Mouse (Mus musculus): Measurements from ENCODE around the gene Midn. TPM values are rescaled to one million over a fixed set of nuclear protein-coding genes. Genes with fewer than 3 reads are reported as not detected.

Gene Midn
- total RNA-seq, 2 experiments from 2014 or later = 59.4 to 68.4 TPM

GRCm38 (mm10) chr10:80170052-80170451, 22.0 kb downstream of the Midn start:
- DNase-seq (ENCODE audit: low spot score in 2 of 2) = peak in 1 of 2 experiments; percentile 10

- DNase-seq (ENCODE audit: low spot score in 2 of 2) = peak in 1 of 2 experiments; percentile 17
Measured at GRCm38 (mm10) chr10:80170601-80171021, 22.5 kb downstream of the Midn start.

DNA sequence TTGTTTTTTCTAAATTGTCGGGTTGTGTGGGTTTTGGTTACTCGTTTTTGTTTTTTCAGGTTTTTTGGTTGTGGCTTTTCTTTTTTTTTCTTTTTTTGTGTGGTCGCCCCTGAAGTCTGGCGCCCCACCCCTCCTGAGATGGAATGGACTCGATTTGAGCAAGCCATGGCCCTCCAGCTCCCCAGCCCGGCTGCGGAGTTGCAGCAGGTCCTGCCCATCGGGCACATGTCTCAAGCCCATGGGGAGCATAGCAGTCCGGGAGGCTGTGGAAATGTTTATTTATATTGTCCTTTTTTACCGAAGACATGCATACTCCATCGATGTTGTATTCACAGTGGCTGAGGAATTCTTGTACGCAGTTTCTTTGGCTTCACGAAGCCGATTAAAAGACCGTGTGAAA, 23.2 kb downstream of the Midn start:
- no peak for DNase-seq (ENCODE audit: low spot score in 2 of 2)

DNA sequence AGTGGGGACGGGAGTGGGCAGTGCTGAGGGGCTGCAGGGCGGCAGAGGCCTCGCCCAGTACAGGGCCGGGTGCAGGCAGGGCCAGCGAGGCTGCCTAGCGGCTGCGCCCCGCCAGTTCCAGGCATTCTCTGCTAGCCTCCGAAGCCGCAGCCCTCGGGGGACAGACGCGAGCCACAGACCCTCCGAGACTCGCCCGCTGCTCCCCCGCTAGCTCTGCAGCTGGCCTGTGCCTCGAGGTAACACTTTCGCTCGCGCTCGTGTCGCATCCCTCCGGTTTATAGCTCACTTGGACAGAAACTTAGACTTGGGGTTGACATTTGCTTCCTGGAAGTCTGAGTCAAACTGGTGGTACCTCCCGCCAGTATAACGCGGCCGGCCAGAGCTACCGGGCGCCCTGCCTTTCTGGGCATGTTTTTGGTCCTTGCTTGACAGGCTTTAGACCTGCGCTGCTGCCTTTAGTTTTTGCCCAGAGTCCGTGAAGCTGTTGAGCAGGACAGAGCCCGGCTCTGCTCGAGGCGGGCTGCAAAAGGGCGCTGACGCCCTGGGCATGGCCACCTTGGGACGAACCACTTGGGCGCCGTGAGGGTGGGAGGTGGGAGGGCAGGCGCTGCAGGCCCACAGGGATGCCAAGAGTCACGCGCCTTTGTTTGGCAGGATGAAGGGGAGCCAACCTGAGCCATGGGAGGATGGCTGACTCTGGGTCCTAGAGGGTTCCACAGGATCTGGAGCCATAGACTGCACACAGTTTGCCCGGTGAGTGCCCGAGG, 23.9 kb downstream of the Midn start:
- peak in 1 of 2 experiments; percentile 33 for DNase-seq (ENCODE audit: low spot score in 2 of 2)

- peak; percentile 89 to 96 for DNase-seq (ENCODE audit: low spot score in 2 of 2)
Measured at GRCm38 (mm10) chr10:80172527-80173292, 24.6 kb downstream of the Midn start, which contains the start of gene 1600002K03Rik. TSS of gene 1600002K03Rik (plus strand) at chr10:80172944.

GRCm38 (mm10) chr10:80173358-80173757, 25.3 kb downstream of the Midn start:
- no peak for DNase-seq (ENCODE audit: low spot score in 2 of 2)

GRCm38 (mm10) chr10:80173955-80174640, 26.0 kb downstream of the Midn start:
- peak in 1 of 2 experiments; percentile 7 for DNase-seq (ENCODE audit: low spot score in 2 of 2)

- peak in 1 of 2 experiments; percentile 24 for DNase-seq (ENCODE audit: low spot score in 2 of 2)
Measured at GRCm38 (mm10) chr10:80174705-80175104, 26.6 kb downstream of the Midn start.

- peak in 1 of 2 experiments; percentile 72 for DNase-seq (ENCODE audit: low spot score in 2 of 2)
Measured at GRCm38 (mm10) chr10:80175536-80176269, 27.6 kb downstream of the Midn start.

- no peak for DNase-seq (ENCODE audit: low spot score in 2 of 2)
Measured at GRCm38 (mm10) chr10:80176270-80176834, 28.3 kb downstream of the Midn start.

DNA sequence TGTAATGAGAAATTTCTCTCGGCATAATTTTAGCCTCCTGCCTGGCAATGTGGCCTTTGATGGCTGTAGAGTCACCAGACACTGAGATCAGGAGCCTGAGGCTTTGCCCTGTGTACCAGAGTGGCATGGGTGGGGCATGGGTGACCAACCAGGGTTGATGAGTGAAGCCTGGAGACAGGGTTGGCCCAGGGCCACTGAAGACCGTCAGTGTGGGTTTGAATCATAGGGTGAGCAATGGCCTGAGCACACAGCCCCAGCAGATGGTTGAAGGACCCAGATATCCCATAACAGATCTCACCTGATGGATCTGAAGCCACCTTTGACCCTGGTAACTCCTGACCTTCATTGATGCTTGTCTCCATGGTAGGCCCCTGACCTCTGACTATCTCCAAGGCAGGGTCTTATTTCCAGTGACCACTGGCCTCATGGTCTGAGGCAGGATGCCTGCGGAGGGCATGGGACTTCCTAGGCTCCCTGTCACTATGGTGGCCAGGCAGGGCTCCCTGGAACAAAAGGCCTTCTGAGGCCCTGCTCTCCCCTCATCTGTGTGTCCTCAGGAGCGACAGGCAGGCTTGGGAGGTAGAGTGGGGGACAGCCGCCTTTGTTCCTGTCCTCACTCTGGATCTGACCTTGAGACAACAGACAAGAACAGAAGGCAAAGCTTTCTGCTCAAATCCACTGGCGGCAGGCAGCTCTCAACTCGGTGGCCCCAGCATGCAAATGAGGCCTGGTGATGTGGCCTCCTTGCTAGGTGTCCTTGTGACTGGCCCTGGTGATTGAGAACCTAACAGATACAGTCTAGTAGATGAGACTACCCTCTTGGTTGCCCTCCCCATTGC, 29.6 kb downstream of the Midn start:
- DNase-seq (ENCODE audit: low spot score in 2 of 2) = no peak

DNA sequence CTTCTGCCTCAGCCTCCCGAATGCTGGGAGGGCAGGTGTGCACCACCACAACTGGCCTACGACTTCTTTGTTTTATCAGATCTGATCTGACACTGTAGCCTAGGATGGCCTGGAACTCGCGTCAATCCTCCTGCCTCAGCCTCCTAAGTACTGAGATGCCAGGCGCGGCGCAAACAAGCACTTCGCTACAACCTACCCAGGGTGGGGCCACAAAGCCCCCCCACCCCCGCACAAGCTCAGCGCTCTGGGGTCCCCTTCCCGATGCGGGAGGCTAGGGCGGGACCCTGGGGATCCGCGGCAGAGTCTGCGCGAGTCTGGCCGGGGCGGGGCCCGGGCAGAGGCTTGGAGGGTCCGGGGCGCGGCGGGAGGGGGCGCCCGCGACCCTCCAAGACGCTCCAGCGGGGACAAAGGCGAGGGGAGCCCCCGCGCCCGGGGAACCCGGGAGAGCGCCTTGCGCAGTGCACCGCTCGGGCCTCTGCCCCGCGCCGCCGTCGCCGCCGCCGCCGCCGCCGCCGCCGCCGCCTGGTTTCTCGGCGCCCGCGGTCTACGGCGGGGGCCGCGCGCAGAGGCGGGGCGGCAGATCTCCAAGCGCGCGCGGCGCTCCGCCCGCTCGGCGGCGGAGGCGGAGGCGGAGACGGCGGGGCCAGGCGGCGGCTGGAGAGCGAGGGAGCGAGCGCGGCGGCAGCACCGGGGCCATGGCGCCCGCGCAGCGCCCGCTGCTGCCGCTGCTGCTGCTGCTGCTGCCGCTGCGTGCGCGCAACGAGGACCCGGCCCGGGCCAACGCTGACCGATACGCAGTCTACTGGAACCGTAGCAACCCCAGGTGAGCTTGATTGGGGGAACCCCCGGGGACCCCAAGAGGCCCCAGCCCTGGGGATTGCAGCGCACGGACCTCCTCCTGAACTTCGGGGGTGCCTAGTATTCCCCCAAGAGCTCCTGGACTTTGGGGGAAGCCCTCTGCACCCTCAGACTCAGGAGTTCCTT, 31.3 kb downstream of the Midn start, which contains the start of gene Efna2:
Gene Efna2, plus strand, starts transcription at position 415 of the 984 bp plus-strand sequence.
- DNase-seq (ENCODE audit: low spot score in 2 of 2) = peak in 1 of 2 experiments; percentile 56

DNA sequence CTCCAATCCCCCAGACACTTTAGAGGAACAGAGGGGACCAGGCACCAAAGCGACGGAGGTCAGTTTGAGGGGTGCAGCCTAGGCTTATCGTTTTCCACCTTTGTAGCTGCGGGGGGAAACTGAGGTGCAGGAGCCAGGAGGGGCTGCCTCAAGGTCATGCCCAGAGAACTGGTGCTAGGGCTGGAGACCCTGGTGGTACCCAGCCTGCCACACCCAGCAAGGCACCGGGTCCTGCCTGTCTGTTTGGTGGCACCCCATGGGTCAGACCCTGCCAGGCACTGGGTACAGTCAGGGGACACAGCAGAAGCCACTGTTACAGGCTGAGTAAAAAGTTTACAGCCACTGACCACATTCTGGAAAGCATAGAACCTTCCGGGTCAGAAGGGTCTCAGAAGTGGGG, 32.2 kb downstream of the Midn start:
- DNase-seq (ENCODE audit: low spot score in 2 of 2) = no peak

- DNase-seq (ENCODE audit: low spot score in 2 of 2) = no peak
Measured at GRCm38 (mm10) chr10:80180823-80181222, 32.8 kb downstream of the Midn start.

- DNase-seq (ENCODE audit: low spot score in 2 of 2) = no peak
Measured at GRCm38 (mm10) chr10:80182547-80182946, 34.5 kb downstream of the Midn start.

DNA sequence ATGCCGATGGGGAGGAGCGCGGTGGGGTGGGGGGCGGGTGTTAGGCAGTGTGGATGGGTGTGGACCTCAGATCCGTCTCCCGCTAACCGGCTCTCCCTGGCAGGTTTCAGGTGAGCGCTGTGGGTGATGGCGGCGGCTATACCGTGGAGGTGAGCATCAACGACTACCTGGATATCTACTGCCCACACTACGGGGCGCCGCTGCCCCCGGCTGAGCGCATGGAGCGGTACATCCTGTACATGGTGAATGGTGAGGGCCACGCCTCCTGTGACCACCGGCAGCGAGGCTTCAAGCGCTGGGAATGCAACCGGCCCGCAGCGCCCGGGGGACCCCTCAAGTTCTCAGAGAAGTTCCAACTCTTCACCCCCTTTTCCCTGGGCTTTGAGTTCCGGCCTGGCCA, 38.6 kb downstream of the Midn start:
- DNase-seq (ENCODE audit: low spot score in 2 of 2) = no peak

GRCm38 (mm10) chr10:80187739-80188138, 39.7 kb downstream of the Midn start:
- no peak for DNase-seq (ENCODE audit: low spot score in 2 of 2)

DNA sequence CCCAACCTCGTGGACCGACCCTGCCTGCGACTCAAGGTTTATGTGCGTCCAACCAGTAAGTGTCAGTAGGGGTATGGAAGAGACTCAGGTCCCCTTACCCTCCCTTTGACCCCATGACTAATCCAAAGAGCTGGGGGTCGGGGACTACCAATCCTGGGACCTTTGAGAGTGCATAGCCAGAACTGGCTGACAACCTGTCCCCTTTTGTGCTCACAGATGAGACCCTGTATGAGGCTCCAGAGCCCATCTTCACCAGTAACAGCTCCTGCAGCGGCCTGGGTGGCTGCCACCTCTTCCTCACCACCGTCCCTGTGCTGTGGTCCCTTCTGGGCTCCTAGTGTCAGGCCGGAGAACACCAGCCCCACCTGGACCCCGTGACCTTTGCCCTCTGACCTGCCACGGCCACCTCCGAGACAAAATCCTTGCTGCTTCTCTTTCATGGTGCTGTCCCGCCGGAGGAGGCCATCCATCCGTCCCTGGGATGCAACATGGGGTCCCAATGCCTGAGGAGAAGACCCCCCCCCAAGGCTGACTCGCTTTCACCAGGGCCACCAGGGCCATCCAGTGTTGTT, 40.5 kb downstream of the Midn start:
- DNase-seq (ENCODE audit: low spot score in 2 of 2) = no peak
